Mouse (Mus musculus) limb, embryonic 14.5 days (tissue): ENCODE measurements at regions not wholly inside any gene's neighbourhood (a gene's known extent, or its start where the extent isn't known, plus 50 kb on each side); places are given as distances from the start of the nearest gene placed in this dataset.
A peak's percentile ranks its signal among the peaks of the same experiment; 100 is the strongest.

Experiments
- ATAC-seq: fragments of 200-750 bp; cut with Nextera tagmentation; 2 replicates; pipeline ENCODE4 v1.8.0; 2017; ENCODE audit warnings: low read depth, moderate number of reproducible peaks, moderate TSS enrichment; ENCODE audit not compliant: low FRiP score
- DNase-seq: peaks from one replicate; pipeline ENCODE4 v3.0.0-alpha.2; 2015; ENCODE audit warnings: low spot score
- H3K27ac ChIP-seq: fragments of 300-500 bp; sonication (generic); replicated peaks from 2 replicates; pipeline ENCODE4 v1.5.1; 2014; ENCODE audit warnings: low read depth, mild to moderate bottlenecking, low read length, moderate library complexity, mixed read lengths
- H3K27me3 ChIP-seq: fragments of 300-500 bp; sonication (generic); 2 replicates; pipeline ENCODE4 v1.6.1; 2014; ENCODE audit warnings: low read length, mixed read lengths; ENCODE audit not compliant: control insufficient read depth, insufficient read depth
- H3K36me3 ChIP-seq: fragments of 300-500 bp; sonication (generic); 2 replicates; pipeline ENCODE4 v1.6.1; 2014; ENCODE audit warnings: mild to moderate bottlenecking, low read length, moderate library complexity, mixed read lengths; ENCODE audit not compliant: control insufficient read depth, insufficient read depth
- H3K4me1 ChIP-seq: fragments of 300-500 bp; sonication (generic); 2 replicates; pipeline ENCODE4 v1.6.1; 2014; ENCODE audit warnings: antibody characterized with exemption, low read length, mixed read lengths; ENCODE audit not compliant: control insufficient read depth, insufficient read depth
- H3K4me2 ChIP-seq: fragments of 300-500 bp; sonication (generic); replicated peaks from 2 replicates; pipeline ENCODE4 v1.6.1; 2014; ENCODE audit warnings: low read depth, mild to moderate bottlenecking, low read length, moderate library complexity; ENCODE audit not compliant: severe bottlenecking
- H3K4me3 ChIP-seq: fragments of 300-500 bp; sonication (generic); replicated peaks from 2 replicates; pipeline ENCODE4 v1.5.1; 2014; ENCODE audit warnings: low read length
- H3K9ac ChIP-seq: fragments of 300-500 bp; sonication (generic); 2 replicates; pipeline ENCODE4 v1.6.1; 2014; ENCODE audit warnings: mild to moderate bottlenecking, low read depth, low read length, moderate library complexity; ENCODE audit not compliant: severe bottlenecking
- H3K9me3 ChIP-seq: fragments of 300-500 bp; sonication (generic); 2 replicates; pipeline ENCODE4 v1.6.1; 2016; ENCODE audit warnings: low read length; ENCODE audit not compliant: control insufficient read depth
- POLR2A ChIP-seq: fragments of 200-500 bp; IDR thresholded peaks from 2 replicates; pipeline ENCODE4 v1.8.0; 2012; ENCODE audit warnings: inconsistent platforms, mild to moderate bottlenecking, moderate library complexity, borderline replicate concordance; ENCODE audit not compliant: insufficient read depth, insufficient read length; ENCODE audit errors: extremely low read depth
- WGBS: fragments of 180-500 bp; shearing (Covaris S2); extraction: QIAGEN DNeasy Blood & Tissue Kit; methylation state at CpG from one replicate; pipeline ENCODE4 v1.1.7; 2014; 5-methylcytosine and 5-hydroxymethylcytosine counted together

GRCm38 (mm10) chr10:87999617-88000330 is 91.1 kb upstream of the Pmch start:
- Histone ChIP-seq H3K9me3 (no peaks in the 10 kb centered on the region), H3K27me3 (no peaks in the 10 kb centered on the region), H3K9ac (no peak overlapping the region), H3K27ac (no peak overlapping the region), H3K4me3 (no peak overlapping the region), H3K4me2 (no peak overlapping the region), H3K36me3 (no peaks in the 10 kb centered on the region), H3K4me1 (no peaks in the 10 kb centered on the region; the same call in 1 of the 2 replicates)
- no peak for TF ChIP-seq POLR2A
- WGBS = 38% methylated on average over 2 of the region's 2 CpGs
- DNase-seq = peak; percentile 21
- ATAC-seq = no peak

GRCm38 (mm10) chr10:88008679-88009078 is 82.2 kb upstream of the Pmch start:
- DNase-seq (no peak), ATAC-seq (no peak)
- no peak overlapping the region for H3K27ac ChIP-seq
- H3K9ac ChIP-seq = no peak overlapping the region
- no peak overlapping the region for H3K4me3 ChIP-seq
- 92% methylated on average over 7 of the region's 7 CpGs for WGBS
- no peak for TF ChIP-seq POLR2A
- H3K4me2 ChIP-seq = no peak overlapping the region
- no peaks in the 10 kb centered on the region for H3K36me3 ChIP-seq
- H3K27me3 ChIP-seq = no peaks in the 10 kb centered on the region
- no peaks in the 10 kb centered on the region for H3K9me3 ChIP-seq
- H3K4me1 ChIP-seq = no peaks in the 10 kb centered on the region

DNA sequence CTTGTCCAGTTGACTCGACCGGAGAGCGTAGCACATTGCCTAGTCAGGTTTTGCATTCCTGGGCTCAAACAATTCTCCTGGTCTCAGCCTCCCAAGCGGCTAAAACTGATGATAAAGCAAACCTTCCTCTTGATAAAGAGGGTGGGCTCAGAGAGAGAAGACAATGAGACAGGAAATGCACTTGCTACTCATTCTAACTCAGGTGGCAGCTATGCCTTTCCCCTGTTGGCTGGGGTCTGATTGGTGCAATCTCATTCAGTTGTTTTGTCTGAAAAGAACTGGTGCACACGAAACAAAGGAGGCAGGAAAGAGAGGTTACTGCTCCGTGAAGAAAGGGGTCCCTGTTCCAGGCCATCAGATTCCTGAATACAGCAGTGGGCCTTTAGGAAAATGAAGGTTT is 80.0 kb upstream of the Pmch start:
- H3K27ac ChIP-seq = no peak overlapping the region
- 88% methylated on average over 6 of the region's 6 CpGs for WGBS
- H3K27me3 ChIP-seq = no peaks in the 10 kb centered on the region
- DNase-seq (no peak), ATAC-seq (no peak)
- H3K36me3 ChIP-seq = no peaks in the 10 kb centered on the region
- H3K4me2 ChIP-seq = no peak overlapping the region
- H3K9me3 ChIP-seq = no peaks in the 10 kb centered on the region
- H3K9ac ChIP-seq = no peak overlapping the region
- no peak overlapping the region for H3K4me3 ChIP-seq
- no peak for TF ChIP-seq POLR2A
- H3K4me1 ChIP-seq = no peaks in the 10 kb centered on the region

- no peak overlapping the region for H3K4me2 ChIP-seq
- WGBS = 59% methylated on average over 5 of the region's 5 CpGs
- H3K9me3 ChIP-seq = no peaks in the 10 kb centered on the region
- no peaks in the 10 kb centered on the region for H3K4me1 ChIP-seq
- no peak overlapping the region for H3K27ac ChIP-seq
- ATAC-seq (peak; percentile 53; the same call in 1 of the 2 replicates), DNase-seq (peak; percentile 26)
- H3K27me3 ChIP-seq = no peaks in the 10 kb centered on the region
- no peak overlapping the region for H3K4me3 ChIP-seq
- H3K9ac ChIP-seq = no peak overlapping the region
- no peak for TF ChIP-seq POLR2A
- no peaks in the 10 kb centered on the region for H3K36me3 ChIP-seq
Observed at GRCm38 (mm10) chr10:88031978-88032377, 58.9 kb upstream of the Pmch start.
